Mouse (Mus musculus) spleen, adult 2 months (tissue): ENCODE measurements at regions not wholly inside any gene's neighbourhood (a gene's known extent, or its start where the extent isn't known, plus 50 kb on each side); places are given as distances from the start of the nearest gene placed in this dataset.

Source experiments
- CTCF ChIP-seq: fragments of 200-500 bp; IDR thresholded peaks from 2 replicates; pipeline ENCODE4 v1.5.1; 2011; ENCODE audit warnings: mild to moderate bottlenecking, inconsistent platforms; ENCODE audit not compliant: insufficient read depth, insufficient read length, insufficient replicate concordance; ENCODE audit errors: extremely low read depth
- POLR2A ChIP-seq: fragments of 200-500 bp; IDR thresholded peaks from 2 replicates; pipeline ENCODE4 v1.6.1; 2011; ENCODE audit warnings: low read depth, low read length, inconsistent platforms

DNA sequence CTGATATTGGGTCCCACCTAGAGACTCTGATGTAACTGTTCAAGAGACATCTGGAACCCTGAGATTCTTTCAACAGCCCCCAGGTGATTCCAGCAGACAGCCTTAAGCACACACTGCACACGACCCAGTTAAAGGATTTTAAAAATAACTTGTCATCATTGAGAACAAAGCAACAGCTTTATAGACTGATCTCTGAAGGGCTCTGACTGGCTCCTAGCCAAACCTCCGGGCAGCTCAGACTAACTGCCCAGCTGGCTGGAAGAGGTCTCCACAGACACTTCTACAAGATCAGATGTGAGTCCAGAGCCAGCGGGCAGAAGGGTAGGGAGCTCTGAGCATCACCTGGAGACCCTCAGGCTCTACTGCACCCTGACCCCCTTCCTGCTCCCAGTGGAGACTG lies 267.8 kb upstream of the Prok2 start:
- TF ChIP-seq POLR2A (no peak), CTCF (no peak)
